Mouse (Mus musculus): Measurements from ENCODE around the gene Abcb1a. TPM values are rescaled to one million over a fixed set of nuclear protein-coding genes. Genes with fewer than 3 reads are reported as not detected.
"Not testable (repeated sequence)": the region's sequence is repeated elsewhere in the genome, so short reads cannot be mapped to it uniquely, and the experiment has no call there.

Gene Abcb1a
- total RNA-seq, 2 experiments from 2014 or later, result 8.6 to 8.9 TPM

GRCm38 (mm10) chr5:8722224-8722623 is 62.3 kb downstream of the Abcb1a start:
- no peak for DNase-seq
- intact Hi-C loops (cut with DNase I), result no loop called here

- no peak for DNase-seq
- intact Hi-C loops (cut with DNase I), result no loop called here
Measured at GRCm38 (mm10) chr5:8722867-8723266, 63.0 kb downstream of the Abcb1a start.

GRCm38 (mm10) chr5:8727760-8728159 is 67.9 kb downstream of the Abcb1a start:
- DNase-seq, result no peak
- intact Hi-C loops (cut with DNase I), result no loop called here

GRCm38 (mm10) chr5:8732639-8733038 is 72.8 kb downstream of the Abcb1a start:
- no peak for DNase-seq
- intact Hi-C loops (cut with DNase I), result no loop called here

- intact Hi-C loops (cut with DNase I); DNase-seq: not testable (repeated sequence)
Measured at GRCm38 (mm10) chr5:8733307-8733706, 73.4 kb downstream of the Abcb1a start.

GRCm38 (mm10) chr5:8736389-8736788 is 76.5 kb downstream of the Abcb1a start:
- intact Hi-C loops (cut with DNase I), result no loop called here
- DNase-seq, result no peak

- DNase-seq, result peak in 1 of 2 experiments; percentile 3
- intact Hi-C loops (cut with DNase I), result no loop called here
Measured at GRCm38 (mm10) chr5:8737062-8737461, 77.2 kb downstream of the Abcb1a start.

- intact Hi-C loops (cut with DNase I); DNase-seq: not testable (repeated sequence)
Measured at GRCm38 (mm10) chr5:8747244-8747643, 87.4 kb downstream of the Abcb1a start.

- no peak for DNase-seq
Measured at GRCm38 (mm10) chr5:8772866-8773265, 113.0 kb downstream of the Abcb1a start.

GRCm38 (mm10) chr5:8778311-8778710 is 118.4 kb downstream of the Abcb1a start:
- intact Hi-C loops (cut with DNase I), result no loop called here
- DNase-seq, result no peak

More at GRCm38 (mm10) chr5:8772866-8773265, 113.0 kb downstream of the Abcb1a start:
- intact Hi-C loops (cut with DNase I), result no loop called here

- intact Hi-C loops (cut with DNase I), result no loop called here
- no peak for DNase-seq
Measured at GRCm38 (mm10) chr5:8778751-8779150, 118.9 kb downstream of the Abcb1a start.

- intact Hi-C loops (cut with DNase I), result no loop called here
- DNase-seq, result no peak
Measured at GRCm38 (mm10) chr5:8792281-8792680, 132.4 kb downstream of the Abcb1a start.

Other genes starting within 250 kb of the Abcb1a start
- 1 to 10 TPM; 8.7 to 9.5 TPM for gene Dbf4, start 237.4 kb upstream of the Abcb1a start, total RNA-seq (2021)
- 10 to 100 TPM; 10.0 to 10.8 TPM for gene Slc25a40, start 237.2 kb upstream of the Abcb1a start, total RNA-seq (2021)
- 1 to 10 TPM; 1.1 to 1.7 TPM for gene Rundc3b, start 37.1 kb upstream of the Abcb1a start, total RNA-seq (2021)
- gene Abcb1b, start 138.1 kb downstream of the Abcb1a start, total RNA-seq (2021), result 1 to 10 TPM; 1.8 to 2.8 TPM
- 1 to 10 TPM; 4.1 to 4.8 TPM for gene Abcb4, start 233.6 kb downstream of the Abcb1a start, total RNA-seq (2021)

Measured in heart, postnatal 10 days (tissue).